Mouse (Mus musculus) cerebellum, adult (tissue): ENCODE data around the gene Ptpn5.

ENCODE experiments used
- ATAC-seq: cut with Nextera tagmentation; 2 replicates; pipeline ENCODE4 v1.9.2; 2017; ENCODE audit warnings: mild to moderate bottlenecking, moderate library complexity, mixed read lengths; ENCODE audit not compliant: insufficient number of reproducible peaks, low FRiP score, low TSS enrichment

Ptpn5 gene

DNA sequence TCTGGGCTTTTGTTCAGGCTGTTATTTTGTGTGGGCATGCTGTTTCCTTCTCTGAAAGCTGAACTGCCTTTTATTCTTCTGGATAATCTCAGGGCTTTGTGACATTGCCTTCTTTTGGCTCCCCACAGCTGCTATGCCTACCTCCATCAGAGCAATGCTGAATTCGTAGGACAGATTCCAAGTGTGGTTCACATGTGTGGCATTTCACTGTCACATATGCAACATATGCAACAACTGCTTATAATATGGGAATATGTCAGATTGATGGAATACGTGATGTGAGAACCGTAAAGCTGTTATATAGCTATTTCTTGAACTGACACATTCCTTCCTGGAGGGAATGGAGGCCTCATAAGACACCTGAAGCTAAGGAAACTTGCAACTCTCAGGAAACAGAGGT lies 66.5 kb downstream of the Ptpn5 start:
- no peak for ATAC-seq

DNA sequence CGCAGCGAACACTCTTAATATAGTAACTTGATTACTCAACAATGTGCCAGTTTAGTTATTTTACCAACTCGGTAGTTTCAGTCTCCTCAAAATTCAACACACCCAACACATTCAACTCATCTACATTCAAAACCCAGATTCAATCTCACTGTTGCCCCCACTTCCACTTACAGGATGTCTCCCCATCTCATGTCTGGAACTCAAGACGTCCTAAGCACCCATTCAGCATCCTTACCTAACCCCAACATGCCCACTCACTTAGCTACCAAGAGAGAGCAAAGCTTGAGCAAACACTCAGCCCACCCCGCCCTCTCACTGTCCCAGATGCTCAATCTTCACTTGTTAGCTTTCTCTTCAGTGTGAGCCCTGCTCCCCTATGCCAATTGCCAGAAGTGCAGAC lies 71.9 kb downstream of the Ptpn5 start:
- ATAC-seq, result no peak

DNA sequence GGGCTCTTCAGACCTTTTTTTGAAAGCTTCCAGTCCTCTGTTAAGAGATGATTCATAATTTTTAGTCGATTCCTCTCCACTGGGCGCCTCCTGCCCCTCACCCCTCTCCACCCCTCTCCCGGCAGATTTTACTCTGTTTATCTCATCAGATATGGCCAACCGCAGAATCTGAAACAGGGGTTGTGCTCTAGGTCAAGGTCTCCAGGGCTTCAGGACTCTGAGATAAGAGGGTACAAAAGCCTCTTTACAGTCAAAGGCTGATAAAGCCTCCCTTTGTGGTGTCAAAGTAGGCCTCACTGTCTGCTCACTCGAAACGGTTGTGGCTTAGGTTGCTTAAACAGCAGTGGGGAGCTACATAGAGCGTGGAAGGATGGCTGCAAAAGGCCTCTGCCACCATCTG lies 74.1 kb downstream of the Ptpn5 start:
- ATAC-seq, result no peak

DNA sequence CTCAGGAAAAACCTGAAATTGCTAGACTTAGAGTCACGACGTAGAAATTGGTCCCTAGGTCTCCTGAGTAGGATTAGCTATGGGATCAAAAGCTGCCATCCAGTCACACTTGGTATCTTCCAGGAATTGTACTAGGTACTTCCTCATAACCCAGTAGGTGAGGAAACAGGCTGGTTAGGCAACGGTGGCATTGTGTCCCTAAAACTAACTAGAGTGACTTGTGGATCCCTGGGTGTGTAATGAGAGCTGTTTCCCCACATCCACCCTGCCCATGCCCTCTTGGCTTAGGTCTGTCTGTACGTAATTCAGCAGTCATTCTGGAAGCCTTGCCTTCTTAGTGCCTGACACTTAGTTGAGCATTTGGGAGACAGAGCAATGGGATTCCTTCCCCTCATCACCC lies 77.2 kb downstream of the Ptpn5 start:
- no peak for ATAC-seq

DNA sequence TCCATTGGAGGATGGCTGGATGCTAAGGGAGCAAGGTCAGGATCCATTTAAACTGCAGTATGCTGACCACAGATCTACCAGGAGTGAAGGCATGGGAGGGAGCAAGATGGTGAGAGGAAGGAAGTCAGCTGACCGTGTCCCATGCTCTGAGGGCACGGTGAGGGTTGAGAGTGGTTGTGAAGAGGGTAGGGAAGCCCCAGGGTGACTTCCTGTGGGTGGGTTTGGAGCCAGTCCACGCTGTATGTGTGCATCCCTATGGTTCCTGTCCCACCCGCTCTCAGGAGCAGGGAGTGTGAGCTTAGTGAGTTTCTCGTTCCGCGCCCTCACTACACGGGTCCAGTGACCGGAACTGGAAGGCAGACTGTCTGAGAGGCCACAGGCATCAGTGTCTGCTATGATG lies 77.7 kb downstream of the Ptpn5 start:
- ATAC-seq, result no peak

DNA sequence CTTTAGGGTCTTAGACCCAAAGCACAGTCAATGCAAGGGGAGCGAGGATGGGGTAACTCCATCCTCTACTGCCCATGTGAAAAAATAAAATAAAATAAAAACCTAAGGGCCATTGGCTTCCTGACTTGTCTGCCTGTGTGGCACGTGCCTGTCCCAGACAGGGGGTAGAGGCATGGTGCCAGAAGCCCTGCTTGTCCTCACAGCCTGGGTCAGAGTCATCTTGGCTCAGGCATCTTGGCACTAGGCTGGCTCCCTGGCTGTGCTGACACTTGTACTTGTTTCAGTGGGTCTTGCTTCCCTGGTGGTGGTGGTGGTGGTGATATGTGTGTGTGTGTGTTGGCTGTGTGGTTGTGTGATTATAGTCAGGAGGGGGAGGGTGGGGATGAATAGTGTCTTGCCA lies 78.8 kb downstream of the Ptpn5 start:
- no peak for ATAC-seq

DNA sequence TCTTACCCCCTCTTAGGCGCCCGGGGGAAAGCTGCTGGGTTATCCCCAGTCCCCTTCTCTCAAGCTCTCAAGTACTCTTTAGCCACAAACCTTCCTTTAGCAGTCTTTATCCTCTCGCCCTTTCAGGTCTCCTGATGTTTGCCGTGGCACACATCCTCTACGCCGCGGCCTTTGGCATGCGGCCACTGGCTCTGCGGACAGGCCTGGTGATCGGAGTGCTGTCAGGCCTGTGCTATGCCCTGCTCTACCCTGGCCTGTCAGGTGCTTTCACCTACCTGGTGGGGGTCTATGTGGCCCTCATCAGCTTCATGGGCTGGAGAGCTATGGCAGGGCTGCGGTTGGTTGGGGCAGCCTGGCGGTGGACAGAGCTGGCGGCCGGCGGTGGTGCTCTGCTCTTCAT lies 80.2 kb downstream of the Ptpn5 start:
- no peak for ATAC-seq

DNA sequence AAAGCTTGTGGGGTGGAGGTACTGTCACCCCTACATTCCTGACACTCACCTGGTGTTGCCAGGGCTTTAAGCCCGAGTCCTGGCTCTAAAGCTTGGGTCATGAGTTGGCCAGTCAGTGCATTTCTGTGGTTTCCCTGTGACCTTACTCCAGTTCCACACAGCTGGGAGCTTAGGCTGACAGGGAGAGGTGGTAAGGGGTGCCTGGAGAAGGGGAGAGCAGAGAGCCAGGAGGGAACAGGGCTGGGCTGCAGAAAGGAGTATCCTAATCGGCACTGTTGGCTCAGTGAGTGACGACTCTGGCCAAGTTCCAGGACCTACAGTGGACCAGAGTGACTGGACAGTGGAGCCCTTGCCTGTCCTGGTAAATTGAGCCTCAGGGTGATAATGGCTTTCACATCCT lies 81.2 kb downstream of the Ptpn5 start:
- no peak for ATAC-seq

DNA sequence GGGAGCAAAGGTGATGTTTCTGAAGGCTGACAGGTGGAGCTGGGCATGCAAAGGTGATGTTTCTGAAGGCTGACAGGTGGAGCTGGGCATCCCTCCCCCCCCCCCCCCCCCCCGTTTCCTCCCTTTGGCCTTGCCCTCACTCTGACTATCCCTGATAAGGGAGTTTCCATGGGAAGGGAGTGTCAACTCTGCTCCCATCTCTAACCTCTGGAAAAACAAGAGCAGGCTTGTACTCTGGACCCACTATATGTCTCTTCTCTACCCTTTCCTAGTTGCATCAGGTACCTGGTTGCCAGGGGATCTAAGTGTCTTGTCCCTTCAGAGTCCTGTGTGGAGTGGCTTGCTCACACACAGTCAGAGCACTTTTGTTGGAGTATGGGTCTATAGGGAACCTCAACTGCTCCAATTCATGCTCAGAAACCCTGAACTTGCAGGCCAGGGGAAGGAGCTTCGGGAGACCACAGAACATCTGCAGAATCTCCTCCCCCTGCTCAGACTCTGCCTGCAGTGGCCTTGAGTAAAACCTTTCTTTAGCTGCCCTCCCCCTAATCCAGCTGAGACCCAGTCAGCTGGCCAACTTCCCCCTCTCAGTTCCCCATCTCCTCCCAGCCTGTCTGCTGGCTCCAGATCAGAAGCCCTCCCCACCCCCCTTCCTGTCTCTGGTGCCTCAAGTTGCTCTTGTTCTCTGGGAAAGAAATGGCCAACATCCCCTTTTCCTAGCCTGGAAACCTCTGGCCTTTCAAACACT lies 81.9 kb downstream of the Ptpn5 start:
- no peak for ATAC-seq

DNA sequence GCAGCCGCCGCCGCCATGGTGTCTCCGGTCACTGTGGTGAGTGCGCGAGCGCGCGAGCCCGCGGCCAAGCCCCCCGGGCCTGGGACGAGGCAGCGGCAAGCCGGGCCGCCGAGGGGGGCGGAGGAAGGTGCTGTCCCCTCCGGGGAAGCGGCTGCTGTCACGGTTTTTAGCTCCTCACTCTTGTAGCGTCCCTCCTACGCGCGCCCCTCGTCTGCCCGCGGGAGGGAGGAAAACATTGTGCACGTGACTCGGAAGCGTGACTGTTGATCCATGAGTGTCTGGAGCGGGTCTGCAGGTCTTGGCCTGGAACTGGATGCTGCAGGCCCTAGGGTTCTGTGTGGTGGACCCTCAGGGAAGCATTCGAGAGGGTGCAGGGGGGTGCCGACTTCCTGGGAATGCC lies 82.7 kb downstream of the Ptpn5 start:
- 0 out of 2 replicates have a peak, but pooled peaks have one; percentile 6 for ATAC-seq

DNA sequence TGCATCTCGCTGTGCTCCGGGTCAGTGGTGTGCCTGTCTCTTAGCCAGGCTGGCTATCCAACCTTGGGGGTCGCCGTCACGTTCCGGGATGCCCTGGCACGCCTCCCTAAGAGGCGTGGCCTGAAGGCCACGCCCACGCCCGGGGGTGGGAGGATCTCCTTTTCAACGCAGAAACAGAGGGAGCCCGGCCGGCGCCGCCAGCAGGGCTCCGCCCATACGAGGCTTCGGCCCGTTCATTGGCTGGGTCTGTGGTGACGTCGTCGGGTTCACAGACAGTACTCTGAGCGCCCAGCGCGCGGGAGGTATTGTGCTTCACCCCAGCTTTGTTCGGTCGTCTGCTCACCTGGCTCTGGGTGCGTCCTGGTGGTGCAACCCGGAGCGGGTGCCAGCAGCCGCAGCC lies 83.1 kb downstream of the Ptpn5 start, which contains the start of gene Tmem86a:
Tmem86a (plus strand) TSS at position 236 of the 400 bp plus-strand sequence.
- ATAC-seq, result peak; percentile 98

DNA sequence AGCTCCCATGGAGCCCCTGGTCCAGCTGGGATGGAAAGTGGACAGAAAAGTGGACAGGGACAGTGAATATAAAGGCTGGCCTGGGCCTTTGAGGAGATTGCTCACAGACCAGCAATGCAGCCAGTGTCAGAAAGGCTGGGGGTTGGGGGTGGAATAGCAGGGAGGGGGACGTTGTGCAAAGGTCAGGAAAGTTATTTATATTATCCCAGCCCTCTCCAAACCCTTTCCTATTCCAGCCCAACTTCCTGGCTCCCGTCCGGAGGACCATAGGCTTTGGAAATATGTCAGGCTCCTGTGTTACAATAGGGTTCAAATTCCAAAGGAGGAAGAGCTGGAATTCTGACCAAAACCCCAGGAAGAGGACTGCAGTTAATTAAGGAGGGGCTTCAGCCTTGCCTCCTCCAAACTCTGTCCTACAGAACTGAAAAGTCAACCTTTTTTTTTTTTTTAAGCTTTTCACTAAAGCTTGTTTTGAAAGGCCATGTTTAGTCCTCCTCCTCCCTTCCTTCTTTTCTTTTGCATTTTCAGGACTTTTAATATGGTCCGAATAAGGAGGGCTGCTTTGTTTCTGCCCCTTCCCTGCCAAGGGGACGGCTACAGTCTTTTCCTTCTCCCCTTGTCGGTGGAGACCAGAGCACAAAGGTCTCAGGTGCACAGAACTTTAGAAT lies 90.5 kb downstream of the Ptpn5 start:
- ATAC-seq, result no peak

DNA sequence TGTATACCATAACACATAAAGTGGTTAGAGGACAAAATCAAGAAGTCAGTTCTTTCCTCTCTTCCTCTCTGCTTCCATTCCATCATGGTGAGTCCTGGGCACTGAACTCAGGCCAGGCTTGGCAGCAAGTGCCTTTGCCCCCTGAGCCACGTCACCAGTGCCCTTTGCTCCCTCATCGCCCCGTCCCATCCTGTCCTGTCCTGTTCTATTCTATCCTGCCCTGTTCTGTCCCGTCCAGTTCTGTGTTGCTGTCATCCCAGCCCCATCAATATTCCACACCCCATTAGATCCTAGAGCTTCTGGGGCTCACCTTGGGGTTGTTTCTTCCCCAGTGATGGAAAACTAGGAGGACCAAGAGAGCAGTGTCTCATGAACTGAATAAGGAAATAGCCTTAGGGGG lies 91.4 kb downstream of the Ptpn5 start:
- no peak for ATAC-seq

DNA sequence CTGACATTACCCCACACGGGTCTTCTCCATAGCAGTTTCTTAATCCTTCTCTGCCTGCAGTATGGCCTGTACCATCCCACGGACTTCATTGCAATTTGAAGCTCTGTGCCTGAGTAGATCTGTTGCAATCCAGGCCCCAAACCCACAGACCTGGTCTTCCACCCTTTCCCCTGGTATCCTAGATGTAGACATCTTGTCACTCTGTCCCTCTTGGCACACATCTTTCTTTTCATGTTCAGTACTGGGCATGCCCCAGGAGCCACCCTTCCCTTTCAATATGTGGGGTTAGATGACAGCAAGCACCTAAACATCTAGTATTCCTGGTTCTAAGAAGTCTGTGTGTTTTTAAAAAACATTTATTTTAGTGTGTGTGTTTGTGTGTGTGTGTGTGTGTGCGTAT lies 91.8 kb downstream of the Ptpn5 start:
- no peak for ATAC-seq

DNA sequence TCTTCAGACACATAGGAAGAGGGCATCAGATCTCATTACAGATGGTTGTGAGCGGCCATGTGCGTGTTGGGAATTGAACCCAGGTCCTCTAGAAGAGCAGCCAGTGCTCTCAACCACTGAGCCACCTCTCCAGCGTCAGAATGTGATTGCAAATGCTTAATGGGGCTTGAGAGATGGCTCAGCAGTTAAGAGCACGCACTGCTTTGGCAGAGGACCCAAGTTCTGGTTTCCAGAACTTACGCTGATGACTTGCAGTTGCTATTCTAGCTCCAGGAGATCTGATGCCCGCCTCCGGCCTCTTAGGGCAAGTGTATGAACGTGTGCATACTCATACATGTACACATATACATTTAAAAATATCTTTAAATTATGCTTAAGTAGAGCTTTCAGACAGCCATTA lies 98.1 kb downstream of the Ptpn5 start:
- ATAC-seq, result no peak

DNA sequence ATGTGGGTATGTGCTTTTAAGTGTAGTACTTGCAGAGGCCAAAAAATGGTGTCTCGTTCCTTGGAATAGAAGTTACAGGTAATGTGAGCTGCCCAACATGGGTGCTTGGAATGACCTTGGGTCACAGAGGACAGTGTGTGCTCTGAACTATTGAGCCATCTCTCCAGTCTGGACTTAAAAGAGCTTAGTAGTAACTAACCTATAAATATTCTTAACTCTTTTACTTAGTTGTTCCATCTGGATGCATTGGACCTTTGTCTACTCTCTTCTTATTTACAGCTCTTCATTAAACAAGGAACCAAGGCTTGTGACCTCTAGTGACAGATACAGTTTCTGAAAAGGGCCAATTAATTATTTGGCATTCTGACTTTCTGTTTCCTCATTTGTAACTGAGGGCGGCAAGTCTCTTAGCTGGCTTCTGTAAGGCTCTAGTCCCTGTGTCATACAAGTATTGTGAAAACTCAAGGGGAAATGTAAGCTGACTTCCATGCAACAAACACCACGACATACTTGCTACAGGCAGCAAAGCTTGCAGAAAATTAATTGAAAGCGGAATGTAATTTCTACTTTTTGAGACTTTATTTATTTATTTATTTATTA lies 98.6 kb downstream of the Ptpn5 start:
- ATAC-seq, result no peak

DNA sequence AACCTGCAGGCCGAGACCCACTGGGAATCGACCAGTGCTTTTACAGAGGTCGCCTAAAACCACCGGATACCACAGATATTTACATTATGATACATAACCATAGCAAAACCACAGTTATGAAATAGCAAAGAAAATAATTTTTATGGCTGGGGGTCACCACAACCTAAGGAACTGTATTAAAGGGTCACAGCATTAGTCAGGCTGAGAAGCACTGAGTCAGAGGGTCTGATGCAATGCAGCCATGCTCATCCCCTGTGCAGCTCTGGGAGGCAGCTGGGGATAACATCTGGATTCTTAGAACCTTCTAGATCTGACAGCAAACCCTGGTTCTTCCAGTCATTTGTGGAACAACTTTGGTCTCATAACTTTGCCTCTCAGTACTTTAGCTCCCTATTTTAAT lies 102.1 kb downstream of the Ptpn5 start:
- ATAC-seq, result no peak

DNA sequence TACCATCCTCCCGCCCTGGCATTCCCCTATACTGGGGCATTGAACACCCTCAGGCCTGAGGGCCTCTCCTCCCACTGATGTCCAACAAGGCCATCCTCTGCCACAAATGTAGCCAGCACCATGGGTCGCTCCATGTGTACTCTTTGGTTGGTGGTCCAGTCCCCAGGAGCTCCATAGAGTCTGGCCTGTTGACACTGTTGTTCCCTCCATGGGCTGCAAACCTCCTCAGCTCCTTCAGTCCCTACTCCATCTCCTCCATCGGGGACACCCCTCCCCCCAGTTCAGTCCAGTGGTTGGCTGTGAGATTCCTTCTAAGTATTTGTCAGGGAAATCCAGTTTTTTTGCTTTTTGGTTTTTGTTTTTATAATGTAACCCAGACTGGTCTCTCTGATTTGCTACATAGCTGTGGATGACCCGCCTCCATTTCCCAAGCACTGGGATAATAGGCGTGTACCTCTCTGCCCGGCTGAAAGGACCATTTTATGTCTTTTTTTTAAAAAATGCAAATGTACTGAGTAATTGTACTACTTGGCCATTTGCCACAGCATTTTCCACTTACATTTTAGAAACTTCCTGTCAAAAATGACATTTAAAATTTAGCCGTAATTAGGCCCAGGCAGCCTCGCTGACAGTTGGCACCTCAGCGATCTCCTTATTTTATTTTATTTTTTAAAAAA lies 102.8 kb downstream of the Ptpn5 start:
- no peak for ATAC-seq
